Mouse (Mus musculus): ENCODE measurements around the gene Prkar1b. TPM values are rescaled to one million over a fixed set of nuclear protein-coding genes. Genes with fewer than 3 reads are reported as not detected.
A peak's percentile ranks its signal among the peaks of the same experiment; 100 is the strongest.

The Prkar1b gene
- total RNA-seq, 2 experiments from 2014 or later = 571 to 599 TPM

DNA sequence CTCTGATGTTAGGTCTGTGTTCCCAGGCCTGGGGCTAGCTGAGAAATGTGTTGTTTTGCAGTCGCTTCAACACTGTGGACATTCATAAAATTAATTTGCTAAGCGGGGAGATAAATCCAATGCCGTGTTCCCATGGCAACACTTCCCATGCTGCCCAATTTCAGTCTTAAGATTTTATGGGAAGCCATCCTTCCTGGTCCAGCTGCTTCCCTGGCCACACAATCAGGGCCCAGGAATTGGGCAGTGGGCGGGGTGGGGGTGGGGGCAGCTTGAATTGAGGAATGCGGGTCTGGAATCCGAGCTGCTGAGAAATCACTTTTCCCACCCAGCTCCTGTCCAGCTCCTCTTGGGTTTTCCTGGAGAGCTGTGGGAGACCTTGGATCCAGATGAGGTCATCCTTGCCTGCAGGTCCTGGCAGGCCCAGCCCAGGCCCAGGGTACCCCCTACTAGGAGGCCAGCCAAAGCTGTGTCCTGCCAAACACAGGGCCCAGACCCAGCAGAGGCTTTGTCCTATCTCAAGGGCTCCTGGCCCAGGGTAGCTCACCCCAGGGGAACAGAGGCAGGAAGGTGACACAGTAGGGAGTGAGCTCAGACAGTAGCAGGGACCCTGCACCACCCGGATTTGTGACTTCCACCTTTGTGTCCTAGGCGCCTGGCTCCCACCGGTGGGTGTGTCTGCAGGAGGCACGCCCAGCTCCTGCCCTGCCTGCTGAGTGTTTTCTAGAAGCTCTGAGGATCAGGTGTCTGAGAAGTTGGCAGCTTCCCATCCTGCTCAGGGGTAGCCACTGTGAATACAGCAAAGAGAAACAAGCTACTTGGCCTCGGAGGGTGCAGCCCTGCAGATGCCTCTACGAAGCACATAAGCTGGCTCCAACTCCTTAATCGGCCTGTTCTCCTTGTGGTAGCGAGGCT, 116.1 kb downstream of the Prkar1b start:
- DNase-seq (ENCODE audit: low spot score in 2 of 2) = no peak
- intact Hi-C loops (cut with DNase I) = no loop called here

DNA sequence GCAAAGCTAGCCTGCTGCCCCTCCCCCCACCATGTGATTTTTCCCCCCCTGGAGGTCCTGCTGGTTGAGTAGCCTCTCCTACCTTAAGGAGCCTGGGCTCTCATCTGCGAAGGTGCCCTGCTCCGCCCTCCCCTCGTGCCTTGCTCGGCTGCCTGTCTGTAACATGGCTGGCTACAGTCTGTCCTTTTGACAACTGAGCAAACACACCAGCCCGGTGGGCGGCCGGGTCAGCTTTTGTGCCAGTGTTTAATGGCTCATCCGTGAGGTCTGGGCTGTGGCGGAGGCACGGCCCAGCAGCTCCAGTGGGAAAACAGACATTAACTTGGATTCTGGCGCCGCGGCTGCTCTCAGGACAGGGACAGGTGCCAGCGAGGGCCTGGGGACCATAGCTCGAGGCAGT, 122.2 kb downstream of the Prkar1b start:
- intact Hi-C loops (cut with DNase I) = no loop called here
- no peak for DNase-seq (ENCODE audit: low spot score in 2 of 2)

DNA sequence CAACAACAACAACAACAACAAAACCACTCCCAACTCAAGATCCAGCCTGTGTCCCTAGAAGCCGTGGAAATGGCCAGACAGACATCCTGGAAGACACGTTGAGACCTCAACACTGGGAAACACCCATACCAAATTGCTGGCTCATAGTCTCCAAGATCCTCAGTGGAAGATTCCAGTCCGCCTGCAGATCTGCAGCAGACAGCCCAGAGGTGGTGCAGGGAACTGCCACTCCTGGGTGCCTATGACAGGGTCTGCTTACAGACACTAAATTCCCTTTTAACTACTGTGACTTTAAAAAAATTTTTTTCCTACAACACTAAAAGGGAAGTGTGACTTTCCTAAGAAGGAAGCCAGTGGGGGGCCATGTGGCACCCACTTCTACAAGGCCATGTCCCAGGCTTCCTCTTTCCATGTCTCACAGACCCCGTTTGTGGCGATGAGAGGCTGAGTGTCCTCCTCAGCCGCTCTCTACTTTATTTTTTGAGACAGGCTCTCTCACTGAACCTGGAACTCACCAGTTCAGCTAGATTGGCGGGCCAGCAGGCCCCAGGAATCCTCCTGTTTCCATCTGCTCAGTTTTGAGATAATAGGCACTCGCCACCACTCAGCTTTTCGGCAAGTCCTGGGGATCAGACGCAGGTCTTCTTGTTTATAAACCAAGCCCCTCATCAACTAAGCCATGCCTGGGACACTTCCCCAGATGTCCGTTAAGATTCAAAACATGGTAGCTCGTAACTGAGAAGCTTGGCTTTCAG, 125.3 kb downstream of the Prkar1b start:
- intact Hi-C loops (cut with DNase I) = no loop called here
- DNase-seq (ENCODE audit: low spot score in 2 of 2) = peak; percentile 23 to 38

DNA sequence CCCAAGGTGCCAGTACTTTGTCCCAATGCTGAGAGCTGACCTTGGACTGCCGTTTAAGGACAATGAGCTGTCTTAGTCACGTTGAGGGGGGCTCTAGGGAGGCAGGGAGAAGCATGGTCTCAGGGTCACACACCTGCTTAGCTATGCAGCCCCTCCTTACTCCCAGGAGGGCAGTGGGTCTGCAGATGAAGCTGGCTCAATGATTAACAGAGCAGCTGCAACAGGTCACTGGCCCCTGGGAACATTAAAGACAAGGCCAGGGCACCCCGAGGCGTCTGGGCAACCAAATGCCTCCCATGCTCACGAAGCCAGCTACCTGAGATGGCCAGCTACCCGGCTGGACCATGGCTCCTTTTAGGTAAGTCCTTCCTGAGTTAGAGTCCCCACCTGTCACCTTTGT, 129.2 kb downstream of the Prkar1b start:
- intact Hi-C loops (cut with DNase I) = no loop called here
- no peak for DNase-seq (ENCODE audit: low spot score in 2 of 2)

DNA sequence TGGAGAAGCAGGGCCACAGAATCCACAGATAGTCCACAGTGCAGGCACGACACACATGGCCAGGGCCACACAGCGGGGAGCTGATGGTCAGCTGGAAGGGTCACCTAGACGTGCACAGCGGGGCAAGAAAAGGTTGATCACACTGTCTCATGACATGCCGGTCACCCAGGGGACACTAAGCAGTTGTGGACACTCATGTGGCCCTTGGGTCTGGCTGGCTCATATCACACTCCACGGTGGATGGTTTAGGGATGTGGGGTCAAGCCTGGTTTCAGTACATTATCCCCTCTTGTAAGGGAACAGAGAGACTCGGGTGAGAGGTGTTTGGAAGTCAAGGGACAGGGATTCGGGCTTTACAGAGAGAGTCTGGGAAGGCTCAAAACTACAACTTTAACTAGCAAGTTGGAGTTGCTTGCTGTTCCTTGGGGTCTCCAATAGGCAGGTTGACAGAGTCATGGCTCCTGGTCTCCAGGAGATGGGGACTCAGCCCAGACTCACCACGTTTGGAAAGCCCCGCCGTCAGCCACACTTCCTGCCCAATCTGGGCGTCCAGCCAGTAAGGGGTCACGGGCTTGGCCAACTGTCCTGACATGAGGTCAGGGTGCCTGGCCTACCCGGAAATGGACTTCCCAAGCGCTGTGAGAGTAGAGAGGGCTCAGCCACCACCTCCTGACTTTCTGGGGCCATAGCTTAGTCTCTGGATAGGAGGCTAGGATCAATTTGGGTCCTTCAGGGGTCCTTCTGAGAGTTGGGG, 132.3 kb downstream of the Prkar1b start:
- intact Hi-C loops (cut with DNase I) = no loop called here
- peak; percentile 54 to 62 for DNase-seq (ENCODE audit: low spot score in 2 of 2)

DNA sequence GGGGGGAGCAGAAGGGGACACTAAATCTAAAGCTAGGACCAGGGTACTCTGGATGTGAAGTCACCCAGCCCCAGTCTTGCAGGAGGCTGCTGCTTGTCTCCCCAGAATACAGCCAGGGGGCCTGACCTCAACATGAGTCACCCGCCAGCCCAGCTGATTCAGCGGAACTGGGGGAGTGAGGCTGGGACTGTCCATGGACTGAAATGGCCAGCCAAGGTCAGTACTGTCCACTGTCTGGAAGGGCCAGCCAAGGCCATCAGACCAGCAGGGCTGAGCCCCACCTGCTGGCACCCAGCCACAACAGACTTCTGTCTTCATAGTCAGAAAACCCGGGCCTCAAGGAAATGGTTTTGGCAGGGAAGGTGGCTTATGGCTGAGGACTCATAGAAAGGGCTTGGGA, 134.7 kb downstream of the Prkar1b start:
- DNase-seq (ENCODE audit: low spot score in 2 of 2) = no peak
- intact Hi-C loops (cut with DNase I) = no loop called here

DNA sequence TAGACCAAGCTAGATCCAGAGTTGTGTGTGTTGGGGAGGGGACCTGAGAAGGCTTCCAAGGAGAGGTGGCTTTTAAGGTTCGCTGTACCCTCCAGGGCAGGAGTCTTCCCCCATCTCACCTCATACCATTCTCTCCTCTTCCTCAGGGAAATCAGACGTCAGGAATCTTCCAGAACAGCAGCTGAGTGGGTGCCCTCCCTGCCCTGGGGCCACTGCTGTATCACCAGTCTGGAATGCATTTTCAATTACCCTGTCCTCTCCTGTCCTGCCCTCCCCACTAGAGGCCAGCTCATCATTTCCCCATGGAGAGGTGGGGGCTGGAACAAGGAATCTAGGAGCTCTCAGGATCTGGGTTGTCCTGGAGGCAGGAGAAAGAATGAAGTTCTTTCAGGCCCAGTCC, 139.2 kb downstream of the Prkar1b start:
- no peak for DNase-seq (ENCODE audit: low spot score in 2 of 2)
- intact Hi-C loops (cut with DNase I) = no loop called here

DNA sequence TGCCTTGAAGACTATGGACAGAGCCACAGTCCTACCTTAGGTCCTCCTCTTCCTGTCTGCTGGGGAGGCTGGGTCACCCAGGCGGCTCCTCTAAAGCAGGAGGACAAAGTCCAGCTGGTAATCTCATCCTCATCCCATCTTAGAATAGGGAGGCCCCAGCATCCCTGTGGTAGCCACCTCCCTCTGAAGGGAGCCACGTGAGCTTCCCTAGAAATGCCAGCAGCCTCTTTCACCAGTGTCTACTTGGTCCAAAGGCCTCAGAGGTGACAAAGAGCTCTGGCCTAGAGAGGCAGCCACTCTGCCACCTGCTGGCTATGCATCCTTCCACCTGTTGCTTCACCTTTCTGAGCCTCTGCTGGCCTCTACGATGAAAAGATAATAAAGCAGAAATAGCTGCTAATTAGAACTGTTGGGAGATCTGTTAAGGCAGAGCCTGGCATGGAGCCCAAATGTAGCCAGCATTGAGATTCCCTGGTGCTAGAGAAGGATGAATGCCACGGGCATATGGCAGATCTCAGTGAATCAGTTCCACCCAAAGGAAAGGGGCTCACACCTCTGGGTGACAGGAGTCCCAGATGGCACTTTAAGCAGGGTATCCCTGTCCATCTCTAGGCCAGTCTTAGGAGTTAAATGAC, 142.5 kb downstream of the Prkar1b start:
- intact Hi-C loops (cut with DNase I) = no loop called here
- no peak for DNase-seq (ENCODE audit: low spot score in 2 of 2)

DNA sequence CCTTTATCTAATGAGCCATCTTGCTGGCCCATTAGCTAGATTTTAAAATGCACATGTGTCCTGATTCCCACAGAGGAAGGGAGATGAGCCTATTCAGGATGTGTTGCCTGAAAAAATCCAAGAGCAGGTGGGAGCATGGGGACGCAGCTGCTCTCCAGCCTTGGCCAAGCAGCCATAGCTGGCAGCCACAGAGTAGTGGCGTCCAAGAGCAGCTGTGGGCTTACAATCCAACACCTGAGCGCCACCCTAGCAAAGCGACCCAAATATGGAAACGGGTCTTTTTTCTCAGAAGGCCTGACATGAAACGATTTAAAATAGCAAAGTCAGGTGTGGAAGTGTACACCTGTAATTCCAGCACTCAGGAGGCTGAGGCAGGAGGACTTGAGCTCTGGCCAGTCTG, 145.2 kb downstream of the Prkar1b start:
- intact Hi-C loops (cut with DNase I) = no loop called here
- no peak for DNase-seq (ENCODE audit: low spot score in 2 of 2)

DNA sequence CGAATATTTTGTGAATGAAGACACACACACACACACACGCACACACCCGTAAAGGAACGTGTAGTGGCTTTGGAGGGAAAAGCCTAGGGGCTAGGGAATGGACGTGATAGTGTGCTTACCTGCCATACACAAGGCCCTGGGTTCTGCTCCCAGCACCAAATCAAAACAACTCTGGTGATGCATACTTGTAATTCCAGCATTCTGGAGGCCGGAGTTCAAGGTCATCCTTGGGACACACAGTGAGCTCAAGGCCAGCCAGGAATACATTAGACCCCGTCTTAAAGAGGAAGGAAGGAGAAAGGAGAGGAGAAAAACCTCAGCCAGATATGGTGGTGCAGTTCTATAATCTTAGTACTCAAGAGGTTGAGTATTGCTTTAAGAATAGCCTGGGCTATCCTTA, 150.1 kb downstream of the Prkar1b start:
- intact Hi-C loops (cut with DNase I) = loop anchor here (5.0 to 10.0 kb wide), 4 partner anchors 83 to 175 kb away; no protein-coding TSS in a partner anchor
- no peak for DNase-seq (ENCODE audit: low spot score in 2 of 2)

DNA sequence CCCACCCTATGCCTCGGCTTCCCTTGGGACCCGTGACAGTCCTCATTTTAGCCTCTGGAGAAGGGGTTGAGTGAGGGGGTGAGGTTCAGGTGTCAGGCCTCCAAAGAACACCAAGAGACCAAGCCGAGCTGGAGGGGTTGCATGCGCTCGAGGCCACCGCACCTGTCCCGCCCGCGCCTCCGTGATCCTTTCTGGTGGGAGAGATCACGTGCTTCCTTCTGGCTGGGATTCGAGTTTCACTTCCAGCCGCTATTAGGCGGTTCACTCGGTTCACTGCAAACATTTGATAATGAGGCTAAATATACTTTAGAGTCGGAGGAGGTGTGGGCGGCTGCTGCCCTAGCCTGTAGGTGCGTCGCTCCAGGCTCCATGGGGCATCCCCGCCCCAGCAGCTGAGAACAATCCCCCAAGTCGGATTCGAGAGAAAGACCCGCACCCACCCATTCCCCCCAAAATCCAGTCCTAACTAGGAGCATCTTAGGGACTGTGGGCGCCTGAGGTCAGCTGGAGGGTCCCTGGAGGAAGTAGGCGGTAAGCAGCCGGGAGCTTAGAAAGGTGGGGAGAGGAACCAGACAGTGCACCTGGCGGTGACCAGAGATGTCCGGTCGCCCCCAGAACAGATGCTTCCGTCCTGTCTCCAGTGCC, 151.7 kb downstream of the Prkar1b start:
- peak; percentile 37 to 52 for DNase-seq (ENCODE audit: low spot score in 2 of 2)
- intact Hi-C loops (cut with DNase I) = loop anchor here (5.0 to 10.0 kb wide), 4 partner anchors 84 to 177 kb away; no protein-coding TSS in a partner anchor

DNA sequence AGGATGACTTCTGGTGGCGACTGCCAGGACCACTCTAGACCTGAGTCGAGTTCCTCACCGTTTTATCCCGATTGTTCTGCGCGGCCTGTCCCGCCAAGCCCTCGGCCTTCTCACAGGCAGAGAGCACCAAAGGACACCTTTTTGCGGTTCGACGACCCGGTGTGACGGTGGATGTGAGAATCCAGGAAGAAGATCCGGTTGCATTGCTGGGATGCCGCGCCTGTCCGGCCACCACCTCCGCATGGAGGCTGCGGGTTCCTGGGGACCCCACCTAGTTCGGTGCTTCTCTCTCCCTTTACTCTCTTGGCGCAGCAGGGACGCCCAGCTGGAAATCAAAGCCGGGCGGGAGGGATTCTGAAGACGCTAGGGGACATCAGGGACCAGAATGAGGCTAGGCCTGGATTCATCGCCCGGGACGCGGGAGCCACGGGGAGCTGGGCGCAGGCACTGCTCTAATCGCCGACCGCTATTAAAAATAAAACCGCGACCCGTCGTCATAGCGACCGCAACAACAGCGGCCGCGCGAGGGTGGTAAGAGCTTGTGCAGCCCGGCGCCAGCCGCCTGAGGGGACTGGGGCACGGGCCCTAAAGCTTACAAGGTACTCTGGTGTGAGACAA, 152.5 kb downstream of the Prkar1b start, which contains the start of gene Pdgfa:
Gene Pdgfa (minus strand): TSS at position 200 of the 618 bp plus-strand sequence.
- DNase-seq (ENCODE audit: low spot score in 2 of 2) = peak; percentile 47 to 56
- intact Hi-C loops (cut with DNase I) = loop anchor here (5.0 to 10.0 kb wide), 4 partner anchors 85 to 178 kb away; no protein-coding TSS in a partner anchor

DNA sequence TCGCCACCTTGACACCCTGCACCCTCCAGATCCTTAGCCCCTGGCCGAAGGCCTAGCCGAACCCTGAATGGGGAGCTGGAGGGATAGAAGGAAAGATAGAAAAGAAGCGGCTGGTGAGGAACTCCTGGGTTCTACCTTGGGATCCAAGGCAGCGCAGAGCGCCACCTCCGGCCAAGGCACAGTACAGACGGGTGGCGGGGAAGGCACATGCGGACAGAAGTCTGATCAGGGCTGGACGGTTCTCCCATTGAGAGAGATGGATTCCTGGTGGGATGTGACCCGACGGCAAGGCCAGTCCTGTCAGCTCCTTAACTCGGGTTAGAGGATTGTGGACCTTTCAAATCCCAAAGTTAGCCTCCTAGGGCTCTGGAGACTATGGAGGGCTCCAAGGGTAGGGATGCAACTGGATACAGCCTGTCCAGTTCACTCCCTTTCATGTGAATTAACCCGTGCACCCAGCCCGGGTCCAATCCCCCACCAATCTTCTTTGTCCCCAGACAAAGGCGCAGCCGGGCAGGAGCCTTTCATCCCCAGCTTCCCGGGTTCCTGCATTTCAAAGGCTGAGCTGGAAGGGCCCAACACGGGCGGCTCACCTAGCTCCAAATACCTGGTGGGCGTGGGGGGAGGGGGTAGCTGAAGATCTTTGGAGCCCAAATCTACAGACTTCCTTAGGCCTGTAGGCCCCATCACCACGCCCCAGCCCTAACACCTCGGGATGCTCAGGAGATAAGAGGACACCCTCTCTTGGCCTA, 153.3 kb downstream of the Prkar1b start:
- peak; percentile 50 to 64 for DNase-seq (ENCODE audit: low spot score in 2 of 2)
- intact Hi-C loops (cut with DNase I) = loop anchor here (5.0 to 10.0 kb wide), 4 partner anchors 86 to 178 kb away; no protein-coding TSS in a partner anchor

DNA sequence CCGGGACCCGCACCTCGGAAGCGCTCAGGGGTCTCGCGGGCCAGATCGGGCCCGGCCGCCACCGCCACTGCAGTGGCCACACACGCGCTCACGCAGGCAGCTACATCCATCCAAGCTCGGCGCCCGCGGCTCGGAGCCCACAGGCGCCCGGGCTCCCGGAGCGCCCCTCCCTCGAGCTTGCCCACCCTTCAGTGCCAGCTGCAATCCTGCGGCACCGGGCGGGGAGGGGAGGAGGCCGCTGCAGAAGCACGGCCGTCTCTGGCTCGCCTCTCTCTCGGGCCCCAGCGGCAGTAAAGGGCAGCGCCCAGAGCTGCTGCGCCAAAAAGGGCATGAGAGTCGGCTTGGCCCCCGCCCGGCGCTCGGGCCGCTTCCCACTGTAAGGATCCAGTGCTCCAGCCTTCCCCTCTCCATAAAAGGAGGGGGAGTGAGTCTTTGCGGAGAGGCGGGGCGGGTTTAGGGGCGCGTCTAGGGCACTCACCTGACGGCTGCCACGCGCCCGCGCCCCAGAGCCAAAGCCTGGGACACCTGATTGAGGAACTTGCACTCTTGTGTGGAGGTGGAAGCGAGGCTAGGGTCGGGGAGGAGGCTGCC, 154.0 kb downstream of the Prkar1b start:
- intact Hi-C loops (cut with DNase I) = loop anchor here (5.0 to 10.0 kb wide), 4 partner anchors 86 to 179 kb away; no protein-coding TSS in a partner anchor
- DNase-seq (ENCODE audit: low spot score in 2 of 2) = peak; percentile 62 to 76

DNA sequence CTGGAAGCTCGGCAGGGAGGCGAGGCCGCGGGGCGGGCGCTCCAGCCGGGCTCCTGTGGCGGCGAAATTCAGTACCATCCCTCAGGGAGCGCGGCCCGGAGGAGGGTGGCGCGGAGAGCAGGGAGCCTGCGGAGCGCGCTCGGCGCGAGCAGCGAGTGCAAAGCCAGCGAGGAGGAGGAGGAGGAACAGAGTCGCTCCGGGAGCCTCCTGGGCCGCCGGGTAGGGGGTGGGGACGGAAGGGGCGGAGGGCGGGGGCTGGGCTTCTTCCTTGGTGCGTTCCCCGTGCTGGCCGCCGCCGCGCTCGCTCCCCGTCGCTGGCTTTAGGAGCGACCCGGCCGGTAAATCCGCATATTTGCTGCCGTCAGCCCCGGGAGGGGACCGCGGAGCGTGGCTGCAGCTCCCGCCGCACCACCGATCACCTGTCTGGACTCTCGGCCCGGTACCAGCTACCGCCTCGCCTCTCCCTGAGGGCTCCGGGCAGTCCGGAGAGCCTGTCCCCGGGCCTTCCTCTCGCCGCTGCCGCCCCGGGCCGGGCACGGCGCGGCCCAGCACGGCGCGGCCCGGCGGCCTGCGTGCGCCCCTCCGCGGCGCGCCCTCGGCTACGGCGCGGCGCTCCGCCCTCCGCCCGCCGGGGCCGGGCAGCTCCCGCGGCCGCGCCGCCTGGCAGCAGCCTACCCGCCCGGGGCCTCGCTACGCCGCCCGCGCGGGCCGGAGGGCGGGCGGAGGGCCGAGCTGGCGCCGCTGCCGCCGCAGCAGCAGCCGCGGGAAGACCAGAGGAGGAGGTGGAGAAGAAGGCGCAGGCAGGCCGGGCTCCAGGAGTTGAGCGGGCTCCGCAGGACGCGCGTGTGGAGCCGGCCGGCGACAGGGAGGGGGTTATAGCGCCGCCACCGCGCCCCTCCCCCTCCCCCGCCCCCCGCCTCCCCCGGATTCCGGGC, 154.7 kb downstream of the Prkar1b start:
- intact Hi-C loops (cut with DNase I) = loop anchor here (5.0 to 10.0 kb wide), 4 partner anchors 87 to 180 kb away; no protein-coding TSS in a partner anchor

More for the DNA sequence above, 154.7 kb downstream of the Prkar1b start:
- DNase-seq (ENCODE audit: low spot score in 2 of 2) = peak; percentile 50 to 72
